Mouse (Mus musculus) kidney, adult 11 months (tissue): ENCODE measurements around the gene Brd3os.

Source experiments
- DNase-seq: peaks from one replicate; pipeline ENCODE4 v3.0.0; 2022

Gene Brd3os

DNA sequence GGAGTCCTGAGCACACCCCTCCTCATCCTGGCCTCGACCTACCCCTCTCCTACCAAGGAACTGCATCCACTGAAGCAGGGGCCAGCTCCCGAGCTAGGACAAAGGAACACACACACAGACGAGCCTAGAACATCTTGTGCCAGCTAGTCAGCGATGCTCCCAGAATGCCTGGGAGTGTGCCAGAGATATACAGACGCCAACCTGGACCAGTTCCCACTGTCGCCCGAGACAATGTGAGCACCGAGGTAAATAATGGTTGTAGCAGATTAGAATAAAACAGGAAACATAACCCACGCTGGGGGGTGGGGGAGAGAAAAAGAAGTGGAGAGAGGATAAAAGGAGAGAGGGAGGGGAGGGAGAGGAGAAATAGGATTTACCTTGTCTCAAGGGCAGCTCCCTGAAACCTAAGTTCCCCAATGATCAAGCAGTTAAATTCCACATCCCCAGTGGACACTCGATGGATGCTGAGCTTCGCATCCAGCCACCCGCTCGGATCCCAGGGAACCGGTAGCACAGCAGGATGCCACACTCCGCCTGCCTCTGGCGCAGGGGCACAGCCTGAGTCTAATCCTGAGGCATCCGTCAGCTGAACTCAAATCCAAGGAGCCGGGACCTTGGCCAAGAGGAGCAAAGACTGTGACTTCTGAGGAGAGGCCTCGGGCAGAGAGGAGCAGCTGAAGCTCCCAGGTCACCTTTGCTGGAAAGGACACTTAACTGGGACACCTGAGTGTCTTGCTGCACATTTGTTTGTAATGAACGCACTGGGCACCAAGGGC, 20.6 kb upstream of the Brd3os start:
- DNase-seq: no peak

DNA sequence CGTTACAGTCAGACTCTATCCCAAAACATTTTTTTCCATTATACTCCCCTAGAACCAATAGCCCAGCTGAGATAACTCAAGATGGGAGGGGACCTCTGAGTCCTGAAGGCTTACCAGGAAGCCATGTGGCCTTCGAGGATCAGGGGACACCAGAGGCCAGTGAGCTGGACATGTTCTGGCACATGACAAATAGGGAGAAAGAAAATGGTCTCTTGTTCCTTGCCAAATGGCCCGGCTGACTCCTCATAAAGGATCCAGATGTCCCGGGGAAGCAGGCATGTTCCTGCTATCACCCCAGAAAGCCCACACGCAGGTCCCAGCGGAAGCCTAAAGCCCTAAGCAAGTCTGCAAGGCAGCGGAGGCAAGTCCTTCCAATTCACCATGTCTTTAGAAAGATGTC, 18.5 kb upstream of the Brd3os start:
- peak; percentile 65 for DNase-seq

DNA sequence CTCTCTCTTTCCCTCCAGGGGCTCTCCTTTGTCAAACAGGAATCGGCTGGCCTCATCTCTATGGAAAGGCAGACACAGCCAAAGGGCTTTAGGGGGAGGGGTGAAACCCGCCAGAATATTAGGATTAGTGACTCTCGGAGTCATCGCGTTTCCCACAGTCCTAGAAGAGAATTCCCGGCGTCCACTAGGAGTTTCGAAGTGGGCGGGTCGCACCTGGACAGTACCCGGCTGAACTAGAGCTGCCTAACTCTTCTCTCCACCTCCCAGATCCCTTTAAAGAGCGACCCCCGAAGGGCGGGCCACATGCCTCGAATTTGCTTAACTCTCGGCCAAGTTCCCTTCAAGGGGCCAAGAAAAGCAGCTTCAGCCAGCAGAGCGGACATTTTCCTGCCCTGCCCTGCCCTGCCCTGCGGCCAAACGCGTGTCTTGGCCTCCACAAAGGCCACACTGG, 16.9 kb upstream of the Brd3os start:
- no peak for DNase-seq

DNA sequence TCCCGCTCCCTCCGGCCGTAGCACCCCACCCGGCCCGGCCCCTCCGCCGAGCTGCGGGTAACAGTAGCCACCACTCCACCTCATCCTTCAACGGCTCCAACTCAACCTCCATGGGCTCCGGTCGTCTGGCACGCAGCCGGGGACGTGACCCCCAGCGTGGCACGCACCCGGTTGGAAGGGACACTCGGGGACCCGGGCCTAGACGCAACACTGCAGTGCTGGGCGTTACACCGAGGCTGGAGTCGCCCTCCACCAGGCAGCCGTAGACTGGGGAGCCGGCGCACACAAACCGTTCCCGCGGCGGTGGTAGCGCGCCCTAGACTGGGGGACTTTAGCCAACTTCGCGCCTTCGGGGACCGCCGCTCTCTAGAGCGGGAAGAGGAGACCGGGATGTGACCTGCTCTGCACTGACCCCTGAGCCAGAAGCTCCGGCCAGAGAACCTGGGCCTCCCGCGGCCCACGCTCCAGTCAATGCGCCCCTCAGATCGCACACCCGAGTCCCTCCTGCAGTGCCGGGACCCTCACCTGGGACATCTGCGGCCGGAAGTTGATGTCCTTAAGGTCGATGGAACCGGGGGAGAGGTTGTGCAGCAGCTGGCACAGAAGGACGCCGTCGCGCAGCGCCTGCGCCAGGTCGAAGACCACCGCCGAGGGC, 16.2 kb upstream of the Brd3os start:
- no peak for DNase-seq

DNA sequence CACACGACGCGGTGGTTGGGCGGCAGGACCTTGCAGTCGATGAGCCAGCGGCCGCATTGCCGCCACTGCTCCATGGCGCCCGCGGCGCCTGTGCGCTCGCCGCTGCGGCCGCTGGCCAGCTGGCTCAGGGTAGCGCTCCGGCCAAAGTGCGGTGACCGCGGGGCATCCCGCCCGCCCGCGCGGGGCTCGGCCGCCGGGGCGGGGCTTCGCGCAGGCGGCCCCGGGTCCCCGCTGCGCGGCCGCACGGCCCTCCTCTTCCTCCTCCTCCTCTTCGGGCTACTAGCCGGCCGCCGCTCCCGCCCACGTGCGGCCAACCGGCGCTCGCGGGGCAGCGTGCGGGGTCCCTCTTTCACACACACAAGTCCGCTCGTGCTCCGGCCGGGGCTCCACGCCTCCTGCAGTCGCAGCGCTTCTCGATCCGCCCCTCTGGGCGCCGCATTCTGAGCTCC, 15.7 kb upstream of the Brd3os start:
- DNase-seq: peak; percentile 79

DNA sequence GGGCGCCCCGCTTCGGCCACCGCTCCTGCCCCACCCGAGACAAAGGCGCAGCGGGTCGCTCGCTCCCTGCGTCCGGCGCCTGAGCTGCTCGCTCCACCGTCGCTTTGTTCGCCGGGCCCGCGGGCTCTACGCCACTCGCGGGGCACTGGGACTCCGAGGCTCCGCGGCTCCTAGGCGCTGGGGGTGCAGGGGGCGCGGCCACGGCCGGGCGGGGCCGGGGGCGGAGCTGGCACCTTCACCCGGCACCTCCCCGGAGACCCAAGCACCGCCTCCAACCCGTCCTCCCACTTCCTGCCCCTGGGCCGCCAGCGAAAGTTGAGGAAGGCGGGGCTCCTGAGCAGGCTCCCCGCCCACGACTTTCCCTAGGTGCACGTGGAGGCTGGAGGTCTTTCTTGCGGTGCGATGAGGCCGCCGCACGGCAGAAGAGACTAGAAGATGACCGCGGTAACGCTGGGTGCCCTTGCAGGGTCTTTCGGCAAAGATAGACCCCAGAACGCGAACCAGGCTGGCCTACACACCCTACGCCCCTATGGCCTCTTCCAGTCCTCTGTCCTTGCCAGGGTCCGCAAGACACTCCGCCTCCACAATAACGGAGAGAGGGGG, 15.2 kb upstream of the Brd3os start, which contains the start of gene Vav2:
TSS of gene Vav2 (minus strand) at position 179 of the 603 bp plus-strand sequence.
- peak; percentile 94 for DNase-seq

DNA sequence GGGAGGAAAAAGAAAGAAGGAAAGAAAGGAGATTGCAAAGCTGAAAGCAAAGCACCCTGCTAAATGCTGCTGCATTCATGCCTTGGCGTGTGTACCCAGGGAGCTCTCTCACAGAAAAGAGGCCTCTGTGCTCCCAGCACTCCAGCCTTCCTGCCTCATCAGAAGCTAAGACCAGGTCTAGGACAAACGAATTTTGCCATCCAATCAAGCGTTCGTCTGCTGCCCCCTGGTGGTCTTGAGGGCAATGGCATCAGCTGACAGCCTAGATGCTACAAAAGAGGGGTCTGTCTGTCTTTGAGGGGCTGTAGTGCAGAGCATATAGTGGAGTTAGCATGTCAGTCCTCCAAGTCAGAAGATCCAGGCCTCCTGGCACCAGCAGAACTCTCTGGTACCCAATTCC, 14.1 kb upstream of the Brd3os start:
- DNase-seq: peak; percentile 65

DNA sequence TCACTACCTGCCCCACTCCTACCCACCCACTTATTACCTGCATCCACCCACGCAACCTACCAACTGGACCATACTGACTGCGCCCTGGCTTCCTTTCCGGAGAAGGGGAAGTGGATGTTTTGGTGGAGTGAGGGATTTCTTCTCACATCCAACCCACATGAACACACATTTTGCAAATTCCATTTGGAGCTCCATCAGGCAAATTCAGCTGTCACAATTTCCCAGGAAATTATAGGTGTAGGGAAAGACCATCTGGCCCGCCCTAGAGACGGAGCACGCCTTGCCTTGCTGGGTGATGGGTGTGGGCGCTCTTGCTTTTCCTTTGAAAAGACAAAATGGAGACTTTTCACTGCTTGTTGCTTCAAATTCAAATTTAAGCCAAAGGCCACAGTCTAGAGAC, 11.5 kb upstream of the Brd3os start:
- no peak for DNase-seq

DNA sequence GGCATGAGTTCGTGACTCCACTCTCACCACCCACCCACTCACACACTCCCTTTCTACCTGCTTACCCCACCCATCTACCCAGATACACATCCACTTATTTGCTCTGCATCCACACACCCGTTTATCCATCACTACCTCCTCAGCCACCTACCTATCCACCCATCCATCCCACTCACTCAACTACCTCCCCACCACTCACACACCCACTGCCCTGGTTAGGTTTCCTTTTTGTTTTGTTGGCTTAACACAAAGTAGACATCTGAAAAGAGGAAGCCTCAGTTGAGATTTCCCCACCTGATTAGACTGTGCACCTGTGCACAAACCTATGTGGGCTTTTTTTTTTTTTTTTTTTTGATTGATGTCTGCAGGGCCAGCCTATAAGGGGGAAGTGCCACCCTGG, 9.5 kb upstream of the Brd3os start:
- DNase-seq: no peak

DNA sequence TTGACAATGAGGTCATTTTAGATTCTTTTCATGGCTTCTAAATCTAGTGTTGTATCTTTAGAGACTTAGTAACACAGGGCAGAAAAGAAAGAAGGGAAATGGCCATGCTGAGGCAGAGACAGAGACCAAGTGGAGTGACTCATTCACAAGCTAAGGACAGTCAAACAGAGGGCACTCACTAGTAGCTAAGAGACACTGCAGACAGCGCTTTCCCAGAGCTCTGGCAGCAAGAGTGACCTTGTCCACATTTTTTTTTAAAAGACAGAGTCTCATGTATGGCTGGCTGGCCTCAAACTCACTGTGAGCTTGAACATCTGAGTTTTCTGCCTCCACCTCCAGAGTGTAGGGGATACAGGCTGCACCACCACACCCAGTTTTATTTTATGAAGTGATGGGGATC, 4.2 kb upstream of the Brd3os start:
- no peak for DNase-seq

DNA sequence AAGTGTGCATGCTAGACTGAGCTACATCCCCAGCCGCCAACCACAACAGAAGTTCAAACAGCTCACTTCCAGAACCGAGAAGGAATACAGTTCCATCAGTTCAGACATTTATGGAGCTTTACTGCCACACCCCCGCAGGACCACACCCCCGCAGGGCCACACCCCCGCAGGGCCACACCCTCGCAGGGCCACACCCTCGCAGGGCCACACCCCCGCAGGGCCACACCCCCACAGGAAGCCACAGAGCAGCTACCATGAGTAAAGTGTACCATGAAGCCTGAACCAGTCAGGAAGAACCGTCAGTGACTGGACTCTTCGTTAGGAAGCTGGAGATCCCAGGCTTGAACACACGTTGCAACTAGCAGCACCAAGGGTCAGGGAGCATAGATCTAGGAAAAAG, 3.8 kb upstream of the Brd3os start:
- DNase-seq: no peak

DNA sequence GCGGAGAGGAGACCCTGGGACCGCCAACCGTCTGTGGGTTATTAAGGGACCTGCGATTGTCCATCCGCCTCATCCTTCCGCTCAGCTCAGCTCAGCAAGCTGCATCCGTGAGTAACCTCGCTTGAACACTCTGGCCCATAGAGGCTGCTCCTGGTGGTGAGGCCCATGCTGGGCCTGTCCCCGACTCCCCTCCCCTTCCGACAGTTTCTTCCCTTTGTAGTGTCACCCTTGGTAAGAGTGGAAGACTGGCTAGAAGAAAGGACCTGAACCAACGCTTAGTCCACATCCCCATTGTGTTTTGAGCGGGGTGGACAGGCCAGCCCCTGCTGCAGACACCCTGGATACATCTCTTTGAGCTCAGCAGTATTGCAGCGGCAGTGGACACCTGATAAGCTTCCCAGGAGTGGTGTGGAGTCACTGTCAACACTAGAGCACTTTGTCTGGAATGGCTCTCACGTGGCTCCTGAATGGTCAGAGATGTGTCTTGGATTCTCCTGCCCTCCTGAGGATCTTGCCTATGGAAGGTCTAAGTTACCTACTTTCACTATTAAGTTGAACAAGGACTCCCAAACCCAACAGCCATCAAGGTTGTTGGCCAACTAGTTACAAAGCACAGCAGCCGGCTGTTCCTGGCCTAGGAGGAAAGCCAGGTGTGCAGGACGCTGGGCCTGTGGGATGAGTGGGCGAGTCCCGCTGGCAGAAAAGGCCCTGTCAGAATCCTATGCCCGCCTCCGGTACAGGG, 755 bp downstream of the Brd3os start:
- DNase-seq: no peak

DNA sequence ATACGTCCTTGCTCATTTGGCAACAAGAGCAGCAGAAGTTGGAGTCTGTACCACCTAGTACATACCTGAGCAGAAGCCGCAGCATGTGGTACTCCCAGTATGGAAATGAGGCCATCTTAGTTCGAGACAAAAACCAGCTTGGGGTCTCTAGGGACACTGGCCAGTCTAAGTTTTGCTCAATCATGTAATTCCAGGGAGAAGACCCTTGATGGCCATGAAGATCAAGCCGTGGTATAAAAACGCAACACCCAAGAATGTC, 1.3 kb downstream of the Brd3os start:
- no peak for DNase-seq

DNA sequence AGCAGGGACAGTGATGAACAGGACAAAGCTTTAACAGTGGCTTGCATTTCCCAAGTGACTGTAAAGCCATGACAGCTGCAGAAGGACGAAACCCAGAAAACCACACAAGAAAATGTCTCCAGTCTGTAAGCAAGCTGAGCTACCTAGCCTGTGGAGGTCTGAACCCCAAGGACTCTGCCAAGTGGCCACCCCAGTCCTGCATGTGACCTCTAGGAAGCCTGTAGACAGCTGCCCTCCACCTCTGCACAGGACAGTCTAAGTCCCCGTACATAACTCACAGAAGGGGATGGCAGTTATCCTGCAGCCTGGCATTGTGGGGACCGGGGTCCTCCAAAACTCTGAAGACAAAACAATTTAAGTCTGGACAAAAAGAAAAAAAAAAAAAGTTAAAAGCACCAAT, 3.8 kb downstream of the Brd3os start:
- DNase-seq: no peak

DNA sequence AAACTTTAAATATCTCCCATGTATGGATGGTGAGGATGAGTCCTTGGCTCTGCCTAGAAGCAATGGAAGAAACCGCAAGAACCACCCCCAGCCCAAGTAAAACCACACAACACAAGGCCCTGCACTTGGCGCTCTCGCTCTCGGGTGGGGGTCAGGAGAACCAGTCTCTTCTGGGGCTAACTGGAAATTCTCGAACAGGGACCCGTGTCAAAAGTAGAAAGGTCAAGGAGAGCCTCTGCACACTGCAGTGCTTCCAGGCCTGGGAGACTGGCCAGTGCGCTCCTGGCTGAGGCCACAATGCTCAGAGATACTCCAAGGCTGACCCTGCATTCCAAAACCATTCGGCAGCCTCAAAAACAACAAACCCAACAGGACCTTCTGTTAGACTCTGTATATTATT, 4.7 kb downstream of the Brd3os start:
- DNase-seq: no peak

DNA sequence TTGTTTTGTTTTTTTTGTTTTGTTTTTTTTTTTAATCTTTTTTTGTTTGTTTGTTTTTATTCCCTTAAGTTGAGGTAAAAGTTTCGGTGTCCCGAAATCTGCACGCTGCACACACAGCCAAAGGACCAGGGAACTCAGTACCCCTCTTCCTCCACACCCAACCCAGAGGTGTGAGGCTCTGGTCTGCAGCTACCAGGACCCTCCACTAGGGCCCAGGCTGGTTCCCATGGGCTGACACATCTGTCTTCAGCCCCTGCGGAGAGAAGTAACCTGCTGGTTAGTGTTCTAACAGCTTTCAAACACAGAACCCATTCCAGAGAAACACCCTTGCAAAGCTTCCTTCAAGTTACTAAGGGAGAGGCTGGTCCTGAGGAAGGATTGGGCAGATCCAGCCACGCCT, 5.7 kb downstream of the Brd3os start:
- no peak for DNase-seq

DNA sequence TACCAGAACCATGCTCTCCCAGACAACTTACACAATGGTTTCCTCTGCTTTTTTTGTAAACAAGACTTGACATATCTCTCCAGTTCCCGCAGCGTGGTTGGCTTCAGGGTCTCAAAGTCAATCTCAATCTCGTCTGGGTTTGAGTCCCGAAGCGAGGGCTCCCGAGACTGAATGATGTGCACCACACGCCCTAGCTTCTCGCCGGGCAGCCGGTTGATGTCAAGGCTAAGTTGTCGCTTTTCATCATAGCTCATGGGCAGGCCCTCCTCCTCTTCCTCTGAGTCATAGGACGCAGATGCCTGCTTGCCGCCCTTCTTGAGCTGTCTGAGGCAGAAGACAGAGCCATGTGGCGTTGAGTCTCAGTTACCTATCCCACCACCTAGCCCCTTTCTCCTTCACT, 8.1 kb downstream of the Brd3os start:
- no peak for DNase-seq

DNA sequence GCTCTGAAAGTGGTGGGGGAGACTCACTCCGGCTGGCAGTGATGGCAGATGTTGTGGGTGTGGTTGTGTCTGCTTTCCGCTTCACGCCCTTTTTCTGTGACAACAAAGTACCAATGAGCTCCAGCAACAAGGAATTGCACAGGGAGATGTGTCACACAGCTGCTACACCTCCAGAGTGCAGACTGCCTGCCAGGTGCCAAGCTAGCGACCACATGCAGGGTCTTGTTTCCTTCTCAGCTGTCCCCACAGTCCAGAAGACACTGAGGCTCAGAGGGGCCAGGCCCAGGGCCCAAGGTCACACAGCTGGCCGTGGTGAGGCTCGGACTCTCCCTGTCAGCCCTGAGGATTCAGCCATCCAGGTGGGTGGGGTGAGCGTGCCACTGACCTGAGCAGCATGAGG, 17.6 kb downstream of the Brd3os start:
- no peak for DNase-seq

DNA sequence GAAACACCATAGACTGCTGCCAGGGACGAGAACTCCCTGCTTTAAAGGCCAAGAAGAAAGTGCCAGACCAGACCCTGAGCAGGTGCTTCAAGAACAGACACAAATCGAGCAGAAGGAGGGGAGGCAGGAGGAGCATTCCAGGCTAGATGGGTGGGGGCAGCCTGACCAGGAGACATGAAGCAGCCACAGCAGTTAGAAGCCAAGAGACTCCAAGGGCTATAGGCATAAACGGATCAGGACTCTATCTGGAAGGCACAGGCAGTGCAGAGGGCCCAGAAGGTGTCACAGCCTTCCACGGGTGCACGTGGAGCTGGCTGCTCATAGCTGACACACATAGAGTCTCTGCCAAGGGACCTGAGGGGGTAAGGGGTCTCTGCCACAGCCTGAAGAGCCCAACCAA, 18.0 kb downstream of the Brd3os start:
- DNase-seq: no peak

DNA sequence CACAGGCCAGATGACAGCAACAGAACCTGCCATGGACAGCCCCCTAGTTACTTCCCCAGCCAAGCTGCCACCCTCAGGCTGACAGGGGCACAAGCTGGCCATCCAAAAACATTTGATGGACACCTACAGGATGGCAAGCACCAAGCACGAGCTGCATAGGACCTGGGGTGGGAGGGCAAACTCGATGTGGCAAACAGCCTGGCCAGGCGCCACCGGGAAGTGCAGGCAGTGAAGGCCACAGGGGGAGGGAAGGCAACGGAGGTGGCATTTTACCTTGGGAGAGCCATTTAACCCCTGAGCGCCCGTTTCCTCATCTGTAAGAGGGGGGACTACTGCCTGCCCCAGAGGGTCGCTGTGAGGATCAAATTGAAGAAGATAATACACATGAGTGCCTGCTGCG, 18.5 kb downstream of the Brd3os start:
- DNase-seq: no peak

DNA sequence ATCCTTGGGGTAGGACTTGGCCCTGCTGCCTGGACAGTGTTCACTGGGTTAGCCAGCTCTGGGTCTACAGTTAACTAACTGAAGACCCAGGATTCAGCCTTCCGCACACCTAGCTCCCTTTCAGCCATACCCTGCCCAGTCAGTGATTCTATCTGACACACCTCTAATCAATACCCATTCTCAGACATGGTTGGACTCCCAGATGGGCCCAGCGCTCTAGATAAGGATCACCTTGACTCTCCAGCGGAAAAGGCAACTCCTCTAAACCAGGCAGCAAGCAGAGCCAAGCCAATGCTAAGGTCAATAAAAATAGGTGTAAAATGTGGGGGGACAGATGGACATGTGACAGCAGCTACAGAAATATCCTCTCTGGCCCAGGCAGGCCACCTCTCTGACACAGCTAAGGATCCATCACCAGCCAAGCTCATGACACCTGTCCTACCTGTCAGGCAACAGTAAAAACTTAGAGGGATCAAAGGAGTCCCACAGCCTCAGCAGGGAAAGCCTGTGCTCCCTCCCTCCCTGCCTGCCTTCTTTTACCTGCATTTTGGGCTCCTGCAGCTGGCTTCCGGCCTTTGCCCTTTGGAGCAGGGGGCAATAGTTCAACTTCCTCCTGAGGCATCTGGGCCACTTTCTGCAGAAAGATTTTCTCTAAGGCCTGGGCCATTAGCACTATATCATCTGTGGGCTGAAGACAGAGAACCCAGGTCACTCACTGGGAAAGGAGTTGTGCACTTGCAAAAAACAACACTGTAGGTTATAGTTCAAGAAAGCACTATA, 19.9 kb downstream of the Brd3os start:
- peak; percentile 88 for DNase-seq

DNA sequence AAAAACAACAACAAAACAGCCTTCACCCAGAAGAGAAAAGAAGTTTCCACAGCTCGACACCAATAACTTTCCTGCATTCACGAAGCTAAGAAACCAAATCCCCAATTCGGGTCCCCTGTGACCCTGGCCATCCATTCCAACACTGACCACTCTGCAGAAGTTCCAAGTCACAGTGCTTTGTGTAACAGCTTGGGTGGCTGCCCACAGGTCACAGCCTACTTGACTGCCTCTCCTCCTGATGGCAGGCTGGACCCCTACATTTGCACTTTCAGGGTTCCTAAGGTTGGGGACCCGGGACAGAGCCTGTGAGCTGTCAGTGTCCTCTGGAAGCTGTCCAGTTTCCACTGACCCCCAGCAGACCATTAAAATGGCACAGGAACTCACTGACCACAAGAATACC, 20.8 kb downstream of the Brd3os start:
- DNase-seq: no peak
